Mouse (Mus musculus) mouse trophoblast stem cell (cell line): ENCODE results near the gene Dnah14.
"Not testable (repeated sequence)": the region's sequence is repeated elsewhere in the genome, so short reads cannot be mapped to it uniquely, and the experiment has no call there.

ENCODE experiments used
- in situ Hi-C, 2 experiments: fragments of 300-500 bp; cut with MseI, MboI; formaldehyde crosslinking; loops; 2 replicates in 1 of 2; 3 replicates in 1 of 2; pipeline ENCODE4 v1.15.1; 2025

Dnah14 gene

DNA sequence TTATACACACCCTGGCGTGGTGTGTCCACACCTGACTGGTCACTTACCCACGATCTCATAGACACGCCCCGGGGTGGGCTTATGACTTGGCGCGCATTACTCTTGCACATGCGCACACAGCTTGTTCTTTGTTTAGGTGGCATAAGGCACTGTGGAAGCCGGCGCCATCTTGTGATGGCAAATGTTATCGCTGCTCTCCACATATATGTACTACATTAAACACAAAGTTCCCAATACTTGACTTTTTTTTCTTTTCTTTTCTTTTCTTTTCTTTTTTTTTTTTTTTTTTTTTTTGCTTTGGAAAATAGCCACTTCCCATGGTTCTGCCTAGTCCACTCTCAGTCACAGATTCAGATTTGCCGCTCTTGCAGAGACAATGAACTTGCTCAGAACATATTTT, 206.2 kb downstream of the Dnah14 start:
- in situ Hi-C loops, result not testable (repeated sequence)

DNA sequence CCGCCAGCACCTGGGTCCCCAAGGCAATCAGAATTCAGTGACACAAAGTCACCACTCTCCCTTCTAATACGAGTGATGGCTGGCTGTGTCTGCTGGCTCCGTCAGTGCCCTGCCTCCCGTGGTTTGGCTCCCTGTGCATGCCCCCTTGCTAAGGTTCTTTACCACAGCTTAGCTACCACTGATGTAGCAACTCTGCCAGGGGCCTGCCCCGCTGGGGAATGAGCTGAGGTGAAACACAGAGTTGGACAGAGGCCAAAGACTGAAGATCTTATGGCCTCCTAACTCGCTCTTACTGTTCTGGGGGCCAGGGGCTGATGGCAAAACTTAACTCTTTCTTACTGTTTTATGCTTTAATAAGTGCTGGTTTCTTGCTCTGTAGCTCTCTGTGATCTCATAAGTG, 213.6 kb downstream of the Dnah14 start:
- in situ Hi-C loops, result no loop called here

DNA sequence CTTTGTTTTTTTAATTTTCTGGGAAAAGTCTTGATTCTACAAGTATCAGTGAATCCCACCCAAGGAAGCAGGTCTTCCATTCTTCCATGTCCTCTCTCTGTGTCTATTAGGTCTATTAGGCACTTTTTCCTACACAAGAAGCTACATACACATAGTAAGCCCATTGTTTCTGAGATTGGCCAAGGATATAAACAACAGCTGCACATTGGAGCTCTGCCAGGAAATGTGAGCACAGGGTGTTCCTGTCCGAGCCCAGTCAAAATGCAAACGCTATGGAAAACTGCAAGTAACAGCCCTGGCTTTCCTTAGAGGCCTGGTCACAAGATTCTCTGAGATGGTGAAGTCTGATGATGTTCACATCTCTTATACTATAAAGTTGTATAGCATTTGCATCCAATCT, 217.2 kb downstream of the Dnah14 start:
- in situ Hi-C loops, result no loop called here

DNA sequence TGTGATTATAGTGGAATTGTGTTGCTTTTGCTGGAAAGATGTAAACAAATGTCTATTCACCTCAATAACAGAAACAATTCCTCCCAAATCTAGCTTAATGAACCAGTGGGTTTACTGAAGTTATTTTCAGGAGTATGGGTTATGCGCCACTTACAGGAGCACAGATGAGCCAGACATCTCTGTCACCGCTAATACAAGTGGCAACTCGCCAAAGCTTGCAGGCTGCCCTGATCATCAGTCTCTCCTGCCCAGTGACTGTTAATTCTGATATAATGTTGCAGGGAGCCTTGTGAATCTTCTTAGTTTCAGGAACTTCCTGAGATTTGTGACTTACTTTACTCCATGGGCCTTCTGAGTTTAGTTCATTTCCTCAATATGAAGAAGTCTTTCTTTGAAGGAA, 223.6 kb downstream of the Dnah14 start:
- in situ Hi-C loops, result no loop called here

DNA sequence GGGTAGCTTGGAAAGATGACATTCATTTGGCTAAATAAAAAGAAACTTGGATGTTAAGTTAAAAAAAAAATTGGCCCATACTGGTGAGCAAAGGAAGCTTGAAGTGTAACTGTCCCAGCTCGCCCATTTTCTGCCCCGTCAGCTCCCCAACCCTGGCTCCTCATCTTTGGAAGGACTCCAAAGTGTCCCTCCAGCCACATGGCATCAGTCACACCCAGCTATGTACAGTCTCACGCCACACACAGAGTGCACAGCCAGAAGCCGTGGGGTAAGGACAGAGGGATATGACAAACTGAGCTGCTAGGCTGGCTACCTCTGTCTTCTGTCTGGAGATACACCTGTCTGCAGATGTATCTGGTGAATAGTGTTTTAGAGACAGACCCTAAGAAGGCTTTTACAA, 224.3 kb downstream of the Dnah14 start:
- in situ Hi-C loops, result no loop called here

DNA sequence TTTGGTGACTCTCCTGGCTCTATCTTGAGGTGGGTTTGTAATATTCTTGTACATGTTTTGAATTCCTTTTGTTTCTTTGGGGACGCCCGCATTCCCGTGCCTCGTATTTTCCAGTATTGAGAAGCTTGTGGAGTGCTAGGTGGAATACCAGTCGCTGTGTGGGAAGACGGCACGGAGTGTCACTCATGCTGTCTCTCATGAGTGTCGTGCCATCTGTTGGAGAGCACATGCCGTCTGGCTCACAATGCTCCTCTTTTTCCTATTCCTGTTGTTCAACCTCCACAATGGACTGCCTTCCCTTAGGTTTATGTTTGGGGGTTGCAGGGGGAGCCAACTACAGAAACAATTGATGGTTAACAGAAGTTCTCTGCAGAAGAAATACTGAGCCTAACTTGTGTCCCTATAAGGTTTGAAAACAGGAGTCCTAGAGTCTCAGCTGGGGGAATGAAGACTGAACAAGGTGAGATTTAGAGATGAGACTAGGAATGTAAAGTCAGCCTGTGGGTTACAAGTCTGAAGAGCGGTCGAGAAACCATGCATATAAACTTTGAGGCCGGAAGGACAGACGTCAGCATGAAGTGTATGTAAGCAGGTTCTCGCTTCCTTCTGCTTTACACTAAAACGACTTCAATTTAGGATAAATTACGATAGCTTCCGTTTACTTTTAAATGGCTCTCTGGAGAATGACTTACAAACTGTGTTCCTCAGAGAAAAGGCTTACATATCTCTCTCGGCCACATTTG, 235.3 kb downstream of the Dnah14 start:
- in situ Hi-C loops, result no loop called here

DNA sequence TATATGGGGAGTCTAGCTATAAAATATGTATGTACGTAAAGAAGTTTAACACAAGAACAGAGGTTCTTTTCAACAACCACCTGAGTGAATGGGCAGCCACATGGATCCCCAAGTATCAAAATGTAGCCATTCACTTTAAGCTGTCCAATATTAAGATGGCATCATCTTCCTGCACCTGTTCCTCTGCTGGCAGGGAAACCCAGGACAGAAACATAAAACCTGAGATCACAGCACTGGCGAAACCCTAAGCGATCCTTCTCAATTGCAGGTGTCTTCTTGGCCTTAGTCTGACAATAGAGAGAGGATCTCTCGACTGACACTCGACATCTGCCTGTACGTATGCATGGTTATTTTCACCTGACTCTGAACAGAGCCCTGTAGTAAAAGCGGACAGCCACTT, 250.4 kb downstream of the Dnah14 start:
- in situ Hi-C loops, result no loop called here

DNA sequence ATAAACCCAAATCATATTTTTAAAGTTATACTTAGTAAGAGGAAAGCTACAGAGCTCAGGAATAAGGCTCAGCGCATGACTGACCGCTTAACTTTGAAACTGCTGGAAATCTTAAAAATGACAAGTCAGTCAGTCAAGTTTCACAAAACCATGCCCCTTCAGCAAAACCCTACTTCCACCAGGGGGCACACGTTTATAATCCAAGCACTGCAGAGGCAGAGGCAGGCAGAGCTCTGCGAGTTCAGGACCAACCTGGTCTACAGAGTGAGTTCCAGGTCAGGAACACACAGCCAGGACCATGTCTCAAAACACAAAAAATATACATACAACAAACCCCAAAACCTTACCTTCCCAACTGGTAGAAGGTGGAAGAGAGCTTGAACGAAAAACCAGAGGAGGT, 252.0 kb downstream of the Dnah14 start:
- in situ Hi-C loops, result no loop called here

DNA sequence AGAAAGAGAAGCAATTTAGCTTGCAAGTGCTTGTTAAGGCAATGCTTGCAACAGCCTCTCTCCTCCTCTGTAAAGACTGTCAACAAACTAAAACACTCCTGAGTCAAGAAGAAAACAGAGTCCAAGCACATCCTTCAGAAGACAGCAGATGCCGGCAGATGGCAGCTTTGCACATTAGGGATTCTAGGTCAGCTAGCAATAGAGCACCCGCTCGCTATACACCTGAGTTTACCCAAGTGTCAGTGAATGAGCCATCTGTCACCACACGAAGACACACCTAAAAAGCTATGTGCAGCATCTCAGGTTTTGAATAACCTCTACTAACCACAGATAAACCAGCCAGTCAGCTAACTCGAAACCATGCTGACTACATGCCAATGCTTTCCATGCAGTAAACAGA, 256.4 kb downstream of the Dnah14 start:
- in situ Hi-C loops, result no loop called here

DNA sequence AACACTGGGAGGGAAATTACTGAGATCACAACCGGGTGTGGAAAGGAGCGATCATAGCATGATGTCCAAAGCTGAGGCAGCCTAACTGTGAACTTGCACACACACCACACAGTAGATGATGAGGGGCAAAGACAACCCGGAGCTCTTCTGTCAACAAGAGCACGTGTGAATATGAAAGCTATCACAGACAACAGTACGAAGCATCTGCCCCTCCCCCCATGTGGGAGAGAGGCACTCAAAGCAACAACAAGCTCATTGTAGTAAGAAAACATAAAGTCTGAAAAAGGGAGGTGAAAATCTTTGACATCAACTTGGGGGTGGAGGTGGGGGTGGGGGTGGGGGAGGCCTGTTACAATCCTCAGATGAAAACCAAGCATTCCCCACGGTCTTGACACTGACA, 256.8 kb downstream of the Dnah14 start:
- in situ Hi-C loops, result no loop called here

DNA sequence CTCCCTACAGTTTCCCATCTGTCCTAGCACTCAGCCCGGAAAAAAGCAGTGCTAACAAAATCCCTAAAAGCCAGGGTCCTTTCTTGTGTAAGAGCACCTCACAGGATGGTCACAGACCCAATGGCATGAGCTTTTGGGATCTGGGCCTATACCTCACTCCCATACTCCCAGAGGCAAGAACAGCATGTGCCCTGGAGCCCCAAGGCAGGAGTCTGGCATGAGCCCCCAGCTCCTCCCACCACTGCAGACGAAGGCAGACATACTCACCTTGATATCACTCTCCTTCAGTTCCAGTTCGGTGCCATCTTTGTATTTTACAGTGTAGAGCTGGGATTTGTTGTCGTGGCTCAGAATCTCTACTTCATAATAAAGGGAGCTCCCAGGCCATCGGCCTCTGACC, 261.8 kb downstream of the Dnah14 start:
- in situ Hi-C loops, result no loop called here

DNA sequence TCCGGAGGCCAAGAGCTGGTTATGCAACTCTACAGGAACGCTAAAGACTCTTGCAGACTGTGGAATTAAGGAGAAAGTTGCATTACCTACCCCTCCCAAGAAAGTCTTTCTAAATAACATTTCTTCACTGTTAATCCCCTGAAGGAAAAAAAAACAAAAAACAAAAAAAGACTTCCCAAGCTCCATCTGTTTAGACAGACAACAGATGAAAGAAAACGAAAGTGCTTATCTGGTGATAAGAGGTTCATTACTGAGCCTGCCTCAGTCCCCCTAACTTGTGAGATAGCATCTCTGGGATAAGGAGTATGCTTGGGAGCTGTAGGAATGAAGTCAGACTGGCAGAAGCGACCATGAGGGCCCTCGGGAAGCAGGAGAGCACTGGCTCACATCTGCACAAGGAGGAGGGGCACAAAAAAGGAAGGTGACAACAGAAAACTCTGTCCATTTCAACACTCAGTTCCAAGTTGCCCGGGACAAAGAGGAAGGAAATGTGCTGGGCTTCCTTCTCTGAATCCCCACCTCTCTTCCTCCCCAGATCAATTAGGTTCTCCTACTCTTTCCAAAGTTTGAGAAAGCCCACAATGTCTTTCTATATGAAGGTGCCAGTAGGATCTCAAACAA, 263.5 kb downstream of the Dnah14 start:
- in situ Hi-C loops, result no loop called here

DNA sequence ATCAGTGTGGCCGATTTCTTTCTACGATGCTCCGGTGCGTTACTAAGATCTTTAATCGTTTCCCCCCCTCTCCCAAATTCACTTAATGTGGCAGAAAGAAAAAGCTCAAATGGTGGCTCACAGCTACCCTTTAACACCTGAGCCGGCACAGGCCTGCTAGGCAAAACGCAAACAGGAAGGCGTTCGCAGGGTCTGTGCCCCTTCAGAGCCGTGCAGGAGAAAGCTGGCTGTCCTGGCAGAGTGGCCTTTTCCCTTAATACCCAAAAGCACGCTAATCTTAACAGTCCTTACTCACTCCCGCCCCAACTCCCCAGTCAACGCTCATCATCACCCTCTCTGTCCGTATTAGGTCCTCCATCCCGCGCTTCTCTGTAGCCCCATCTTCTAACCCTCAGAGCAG, 265.0 kb downstream of the Dnah14 start:
- in situ Hi-C loops, result no loop called here

DNA sequence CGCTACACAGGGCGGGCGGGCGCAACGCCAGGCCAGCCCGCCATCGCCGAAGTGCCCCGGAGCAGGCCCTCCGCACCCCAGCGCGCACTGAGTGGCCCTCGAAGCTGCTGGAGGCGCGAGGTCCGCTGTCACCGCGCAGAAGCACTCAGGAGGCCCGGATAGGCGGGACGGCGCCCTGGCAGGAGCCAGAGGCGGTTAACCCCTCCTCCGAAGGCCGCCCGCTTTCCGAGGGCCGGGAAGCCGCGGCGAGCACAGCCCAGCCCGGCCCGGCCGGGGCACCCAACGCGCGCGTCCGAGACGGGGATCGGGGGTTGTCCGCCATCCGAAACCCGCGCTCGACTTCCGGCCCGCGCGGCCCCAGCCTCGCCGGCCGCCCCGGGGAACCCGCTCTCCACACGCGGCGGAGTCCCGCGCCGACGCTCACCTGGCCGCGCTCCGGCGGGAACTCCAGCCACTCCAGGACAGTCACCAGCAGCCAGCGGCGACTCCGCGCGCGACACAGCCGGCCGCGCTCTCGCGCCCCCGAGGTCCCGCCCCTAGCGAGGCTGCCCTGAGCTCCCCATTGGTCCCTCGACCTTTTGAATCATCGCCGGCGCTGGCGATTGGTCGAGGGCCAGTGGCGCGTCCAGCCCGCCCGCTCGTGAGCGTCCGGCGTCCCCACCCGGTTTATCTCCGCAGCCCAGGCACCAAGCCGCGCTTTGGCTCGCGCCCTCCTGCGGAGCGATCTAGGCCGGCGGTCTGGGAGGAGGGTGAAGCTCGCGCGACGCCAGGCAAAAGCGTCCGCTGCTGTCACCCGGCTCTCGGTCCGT, 265.7 kb downstream of the Dnah14 start:
- in situ Hi-C loops, result no loop called here

DNA sequence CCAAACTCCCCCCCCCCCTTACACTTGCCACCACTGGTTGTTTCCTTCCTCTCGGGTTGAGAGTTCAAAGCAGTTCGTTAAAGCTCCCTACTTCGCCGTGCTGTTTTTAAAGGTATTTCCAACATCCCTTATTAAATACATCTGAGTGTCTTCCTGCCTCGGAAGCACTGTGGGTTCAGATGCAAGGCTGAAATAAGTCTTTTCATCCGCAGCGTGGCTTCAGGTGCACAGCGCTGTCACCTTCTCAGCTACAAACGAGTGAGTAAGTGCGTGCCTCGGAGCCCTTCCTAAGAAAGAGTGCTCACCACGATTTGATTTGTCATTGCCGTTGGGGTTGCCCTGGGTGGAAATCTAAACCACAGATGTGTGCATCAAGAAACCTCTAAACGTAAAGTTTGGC, 266.4 kb downstream of the Dnah14 start, which contains the start of gene Lbr:
Gene Lbr (minus strand): TSS at position 266 of the 400 bp plus-strand sequence.
- in situ Hi-C loops, result no loop called here

DNA sequence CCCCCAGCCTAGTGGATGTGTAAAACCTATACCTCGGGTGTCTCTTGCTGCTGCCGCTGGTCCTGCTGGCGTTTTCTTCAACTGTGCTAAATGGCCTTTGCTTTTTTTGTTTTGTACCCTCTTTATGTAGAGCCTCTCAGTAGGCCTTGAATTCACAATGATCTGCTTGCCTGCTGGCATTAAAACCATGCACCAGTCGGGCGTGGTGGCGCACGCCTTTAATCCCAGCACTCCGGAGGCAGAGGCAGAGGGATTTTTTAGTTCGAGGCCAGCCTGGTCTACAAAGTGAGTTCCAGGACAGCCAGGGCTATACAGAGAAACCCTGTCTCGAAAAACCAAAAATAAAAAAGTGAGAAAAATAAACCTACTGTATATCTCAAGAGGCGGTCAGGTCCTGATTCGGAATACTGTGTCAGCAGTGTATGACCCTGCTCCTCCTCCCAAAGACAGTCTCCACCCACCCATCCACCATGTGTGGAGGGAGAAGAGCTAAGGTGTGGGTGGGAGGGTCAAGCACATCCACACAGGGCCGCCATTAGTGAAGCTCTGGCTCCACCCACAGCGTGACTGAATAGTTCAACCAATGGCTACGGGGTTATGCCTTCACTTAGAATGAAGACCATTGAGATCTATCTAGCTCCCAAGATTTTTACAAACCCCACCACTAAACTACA, 268.7 kb downstream of the Dnah14 start:
- in situ Hi-C loops, result no loop called here

DNA sequence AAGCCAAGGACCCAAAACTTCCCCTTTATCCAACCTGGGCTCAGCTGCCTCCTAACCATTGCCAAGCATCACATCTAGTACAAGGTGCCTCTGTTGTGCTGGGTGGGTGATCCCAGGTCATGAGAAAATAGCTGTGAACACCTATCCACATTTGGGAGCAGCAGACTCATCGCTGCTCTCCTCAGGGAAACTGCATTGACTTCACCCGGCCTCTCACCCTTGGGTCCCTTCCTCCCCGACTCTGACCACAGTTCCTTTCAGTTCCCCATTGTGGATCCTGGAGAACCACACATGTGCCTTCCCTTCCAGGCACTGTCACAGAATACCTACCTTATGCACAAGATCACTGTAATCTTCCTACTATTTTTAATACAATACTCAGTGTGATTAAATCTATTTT, 269.4 kb downstream of the Dnah14 start:
- in situ Hi-C loops, result no loop called here

DNA sequence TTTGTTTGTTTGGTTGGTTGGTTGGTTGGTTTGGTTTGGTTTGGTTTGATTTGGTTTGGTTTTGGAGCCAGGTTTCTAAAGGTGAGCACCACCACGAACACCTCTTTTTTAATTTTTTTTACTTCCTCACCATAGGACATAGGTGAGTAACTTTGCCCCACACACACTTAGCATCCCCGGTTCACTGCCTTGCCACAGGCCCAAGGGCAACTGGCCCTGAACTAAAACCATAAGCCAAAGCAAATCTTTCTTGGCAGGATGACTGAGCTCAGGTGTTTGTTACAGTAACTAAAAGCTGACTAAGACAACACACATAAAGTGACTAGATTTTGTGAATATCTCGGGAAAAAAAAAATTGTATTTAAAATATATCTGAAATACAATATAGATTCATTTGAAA, 271.0 kb downstream of the Dnah14 start:
- in situ Hi-C loops, result no loop called here

DNA sequence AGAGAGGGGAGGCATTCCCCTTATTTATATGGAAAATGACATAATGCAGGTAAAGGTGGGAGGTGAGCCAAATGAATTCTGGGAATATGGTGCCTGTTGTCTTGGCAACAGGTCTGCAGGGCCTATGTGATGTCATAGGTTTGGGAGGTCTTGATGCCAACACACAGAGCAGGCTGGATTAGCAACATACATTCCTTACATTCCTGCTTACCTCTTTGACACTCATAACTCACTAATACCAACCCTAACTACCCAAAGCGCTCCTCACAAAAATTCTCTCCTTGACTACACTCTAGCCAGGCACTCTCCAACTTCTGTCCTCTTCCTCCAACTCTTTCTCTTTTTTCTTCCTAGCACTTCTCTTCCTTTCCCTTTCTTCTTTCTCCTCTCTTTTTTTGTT, 271.9 kb downstream of the Dnah14 start:
- in situ Hi-C loops, result no loop called here

DNA sequence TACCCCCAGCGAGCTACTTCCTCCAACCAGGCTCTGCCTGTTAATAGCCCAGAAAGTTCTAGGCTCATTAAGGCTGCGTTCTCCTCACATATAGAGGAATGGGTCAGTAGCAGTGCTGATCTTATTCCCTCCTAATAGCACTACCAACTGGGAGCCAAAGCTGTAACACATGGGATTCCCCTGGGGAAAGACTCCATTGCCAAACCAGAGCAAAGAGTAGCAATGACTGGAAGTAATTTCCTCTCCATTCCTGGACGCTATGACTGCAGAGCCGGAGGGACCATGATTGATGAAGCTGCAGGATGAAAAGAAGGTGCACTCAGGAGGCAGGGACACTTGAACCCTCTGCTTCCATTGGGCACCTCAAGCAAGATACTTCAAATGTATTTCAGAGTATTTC, 274.1 kb downstream of the Dnah14 start:
- in situ Hi-C loops, result no loop called here

DNA sequence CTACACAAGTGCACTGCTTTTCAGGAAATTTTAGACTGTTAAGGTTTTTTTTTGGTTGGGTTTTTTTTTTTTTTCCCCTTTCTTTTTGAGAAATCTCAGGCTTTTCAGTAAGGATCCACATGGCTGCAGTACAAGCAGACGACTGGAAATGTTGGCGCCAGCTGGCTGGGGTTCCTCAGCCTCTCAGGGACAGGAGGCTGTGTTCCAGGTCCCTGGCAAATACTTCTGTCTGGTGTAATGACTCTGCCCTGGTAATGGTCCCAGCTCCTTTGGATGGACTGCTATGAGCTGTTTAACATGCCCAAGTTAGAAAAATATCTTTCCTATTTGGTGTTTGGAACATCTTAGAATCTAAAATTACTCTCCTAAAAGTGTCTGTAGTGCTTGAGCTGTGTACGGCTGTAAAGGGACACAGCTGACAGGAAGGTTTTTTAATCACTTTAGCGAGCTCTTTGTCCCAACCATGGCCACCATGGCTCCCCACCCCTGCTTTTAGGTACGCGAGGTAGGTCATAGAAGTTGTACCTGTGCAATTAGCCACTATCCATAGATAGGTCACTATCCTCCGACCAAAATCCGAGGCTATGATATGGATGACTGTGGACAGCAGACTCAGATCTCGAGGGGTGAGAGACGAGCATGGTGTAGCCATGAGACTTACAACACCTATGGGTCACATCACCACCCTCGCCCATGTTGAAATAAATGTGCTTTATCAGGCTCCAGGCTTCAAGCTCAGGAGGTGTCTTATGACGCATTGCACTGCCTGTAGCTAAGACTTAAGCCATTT, 275.4 kb downstream of the Dnah14 start:
- in situ Hi-C loops, result no loop called here
